Mouse (Mus musculus) left cerebral cortex, postnatal 36 days (tissue): Measurements from ENCODE around the gene Sec22b. TPM values are rescaled to one million over a fixed set of nuclear protein-coding genes. Genes with fewer than 3 reads are reported as not detected.

Experiments used
- DNase-seq, 2 experiments: peaks; one replicate each; pipeline ENCODE4 v3.0.0; 2021 to 2022; ENCODE audit warnings: low spot score in 2 of 2, mixed read lengths in 1 of 2
- intact Hi-C: fragments of 180-260 bp; cut with DNase I; formaldehyde crosslinking; loops from one replicate; pipeline ENCODE4 v1.15.1; 2025
- total RNA-seq, 2 experiments: library from RNA; stranded (reverse); gene quantifications; 2 replicates each; pipeline ENCODE4 v1.2.3; 2021

Gene Sec22b
- total RNA-seq, 2 experiments from 2014 or later = 72.5 to 79.6 TPM

DNA sequence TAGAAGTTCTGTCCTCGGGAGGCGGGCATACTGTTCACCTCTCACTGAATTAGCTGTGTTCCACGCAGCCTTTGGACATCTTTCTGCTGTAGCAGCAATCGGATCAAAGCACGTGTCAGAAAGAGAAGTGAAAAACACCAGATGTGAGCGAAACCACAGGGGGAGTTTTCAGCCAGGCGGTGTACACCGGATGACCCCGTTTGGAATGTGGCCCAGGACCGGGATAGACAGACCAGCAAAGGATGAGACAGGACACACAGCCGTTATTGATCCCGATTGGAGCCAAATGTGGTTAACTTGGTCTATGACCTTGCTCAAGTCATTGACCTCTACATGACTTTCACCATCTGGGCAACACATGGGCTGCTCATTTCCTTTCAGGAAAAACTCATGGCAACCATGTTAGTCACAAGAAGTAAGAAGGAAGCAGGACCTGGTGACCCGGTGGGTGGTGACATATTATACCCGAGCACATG, 63.9 kb downstream of the Sec22b start:
- intact Hi-C loops = no loop called here
- DNase-seq = no peak

DNA sequence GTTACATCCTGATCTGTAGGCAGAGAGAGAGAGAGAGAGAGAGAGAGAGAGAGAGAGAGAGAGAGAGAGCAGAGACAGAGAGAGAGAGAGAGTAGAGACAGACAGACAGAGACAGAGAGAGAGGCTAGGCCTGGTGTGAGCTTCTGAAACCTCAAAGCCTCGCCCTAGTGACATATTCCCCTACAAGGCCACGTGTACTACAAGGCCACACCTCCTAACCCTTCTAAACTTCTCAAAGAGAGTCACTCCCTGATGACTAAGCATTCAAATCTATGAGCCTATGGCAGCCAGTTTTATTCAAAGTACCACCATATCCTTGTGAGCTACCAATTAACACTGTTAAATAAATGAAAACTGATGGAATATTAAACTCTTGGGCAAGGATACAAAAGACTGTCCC, 66.6 kb downstream of the Sec22b start:
- no peak for DNase-seq
- intact Hi-C loops = no loop called here

DNA sequence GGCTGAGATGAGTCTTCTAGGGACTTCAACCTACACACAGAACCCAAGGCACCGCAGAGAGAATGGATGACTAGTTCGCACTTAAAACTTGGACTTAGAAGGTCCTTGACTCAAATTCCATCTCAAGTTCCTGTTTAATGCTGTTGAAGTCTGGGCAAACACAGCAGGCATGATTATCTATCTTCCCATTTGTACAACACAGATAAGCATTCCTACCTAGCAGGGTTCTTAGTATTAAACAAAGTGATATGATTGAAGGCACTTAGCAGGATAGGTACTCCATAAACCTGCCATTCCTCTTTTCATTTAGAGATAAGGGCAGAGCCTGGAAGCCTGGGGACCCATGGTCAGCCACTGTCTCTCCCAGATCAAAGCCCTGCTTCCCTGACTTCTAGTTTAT, 67.2 kb downstream of the Sec22b start:
- intact Hi-C loops = no loop called here

DNA sequence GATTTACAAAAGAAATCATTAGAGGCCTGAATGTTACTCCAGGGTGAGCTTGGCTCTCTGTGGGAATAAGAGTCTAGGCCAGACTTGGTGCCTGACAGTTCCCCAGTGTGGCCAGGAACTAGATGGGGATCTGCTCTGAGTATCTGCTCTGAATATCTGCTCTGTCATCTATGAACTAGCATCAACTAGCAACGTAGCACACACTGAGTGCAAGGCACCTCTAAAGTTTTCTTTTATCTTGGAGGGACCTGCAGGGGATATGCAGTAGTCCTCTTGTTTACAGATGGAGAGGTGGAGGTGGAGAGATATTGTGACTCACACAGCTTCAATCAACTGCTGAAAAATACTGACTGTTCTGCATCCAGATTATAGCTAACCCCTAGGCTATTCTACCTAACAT, 68.0 kb downstream of the Sec22b start:
- DNase-seq = no peak
- intact Hi-C loops = no loop called here

More for the DNA sequence above, 67.2 kb downstream of the Sec22b start:
- no peak for DNase-seq

DNA sequence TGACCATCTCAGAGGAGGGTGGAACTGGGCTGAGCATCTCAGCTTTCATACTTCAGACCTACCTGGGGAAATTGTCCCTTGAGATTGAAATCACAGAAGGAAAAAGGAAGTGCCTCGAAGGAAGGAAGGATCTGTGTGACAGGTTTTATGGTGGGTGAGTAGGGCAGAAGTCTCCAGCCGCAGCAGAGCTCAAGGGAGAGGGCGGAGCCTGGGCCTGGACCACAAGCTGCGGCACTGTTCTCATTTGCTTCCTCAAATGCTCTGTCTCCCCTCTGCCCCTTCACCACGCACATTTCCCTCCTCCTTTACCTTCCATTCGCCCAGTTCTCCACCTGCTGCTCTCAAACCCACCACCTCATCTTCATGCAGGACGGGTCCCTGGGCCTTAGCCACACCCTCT, 70.1 kb downstream of the Sec22b start:
- no peak for DNase-seq
- intact Hi-C loops = no loop called here

DNA sequence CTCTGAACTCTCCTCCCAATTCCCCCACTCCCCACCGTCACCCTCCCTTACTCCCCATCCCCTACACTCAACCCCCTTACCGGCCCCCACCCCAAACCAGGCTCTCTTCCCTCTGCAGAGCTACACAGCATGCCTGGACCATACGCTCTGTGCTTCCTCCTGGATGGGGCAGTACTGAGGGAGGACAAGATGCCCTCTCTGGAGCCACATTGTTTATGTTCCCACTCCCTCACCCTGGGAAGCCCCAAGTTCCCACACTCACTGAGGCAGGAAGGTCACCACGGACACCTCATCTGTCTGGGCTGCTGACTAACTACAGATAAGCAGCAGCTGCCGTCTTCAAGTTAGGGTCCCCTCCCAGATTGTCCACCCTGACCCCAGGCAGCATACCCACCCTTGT, 71.2 kb downstream of the Sec22b start:
- DNase-seq = no peak
- intact Hi-C loops = no loop called here

DNA sequence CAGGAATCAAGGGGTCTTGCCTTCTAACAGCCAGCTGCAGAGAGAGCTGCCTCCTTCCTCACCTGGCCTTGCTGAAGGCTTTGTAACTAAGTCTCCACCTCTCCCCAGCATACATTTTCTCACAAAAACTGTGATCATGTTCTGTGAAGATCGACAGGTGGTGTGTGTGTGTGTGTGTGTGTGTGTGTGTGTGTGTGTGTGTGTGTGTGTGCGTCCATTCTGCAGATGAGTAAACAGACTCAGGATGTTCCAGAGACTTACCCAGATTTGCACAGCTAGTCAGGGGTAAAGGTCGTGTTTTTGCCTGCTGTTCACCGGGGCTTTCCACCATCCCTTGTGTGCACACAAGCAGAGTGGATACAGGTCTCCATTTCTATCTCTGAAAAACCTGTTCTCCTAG, 71.7 kb downstream of the Sec22b start:
- intact Hi-C loops = no loop called here
- DNase-seq = no peak

Other genes with a start within 250 kb of the Sec22b start
- 10 to 100 TPM; 26.4 to 30.8 TPM for gene Prkab2, start 243.0 kb upstream of the Sec22b start, total RNA-seq
- not detected for gene Gm17651, start 226.5 kb upstream of the Sec22b start, total RNA-seq
- 100 to 1,000 TPM; 209 to 247 TPM for gene Pde4dip, start 12.5 kb upstream of the Sec22b start, total RNA-seq
- 10 to 100 TPM; 10.8 to 14.0 TPM for gene Notch2, start 112.3 kb downstream of the Sec22b start, total RNA-seq